Mouse (Mus musculus) heart, embryonic 15.5 days (tissue): Measurements from ENCODE around the gene Gm16503. TPM values are rescaled to one million over a fixed set of nuclear protein-coding genes. Genes with fewer than 3 reads are reported as not detected.
"Not testable (repeated sequence)": the region's sequence is repeated elsewhere in the genome, so short reads cannot be mapped to it uniquely, and the experiment has no call there.

ENCODE experiments used
- ATAC-seq: fragments of 200-750 bp; cut with Nextera tagmentation; replicated peaks from 2 replicates; pipeline ENCODE4 v1.8.0; 2017; ENCODE audit warnings: low read depth, moderate TSS enrichment; ENCODE audit not compliant: insufficient number of reproducible peaks, insufficient read depth, low FRiP score
- H3K27ac ChIP-seq: fragments of 300-500 bp; sonication (generic); 2 replicates; pipeline ENCODE4 v1.5.1; 2015; ENCODE audit warnings: mild to moderate bottlenecking, inconsistent platforms
- H3K27me3 ChIP-seq: fragments of 300-500 bp; sonication (generic); 2 replicates; pipeline ENCODE4 v1.6.1; 2015; ENCODE audit warnings: inconsistent platforms
- H3K36me3 ChIP-seq: fragments of 300-500 bp; sonication (generic); 2 replicates; pipeline ENCODE4 v1.6.1; 2015; ENCODE audit warnings: mild to moderate bottlenecking, inconsistent platforms
- H3K4me1 ChIP-seq: fragments of 300-500 bp; sonication (generic); replicated peaks from 2 replicates; pipeline ENCODE4 v1.6.1; 2015; ENCODE audit warnings: inconsistent platforms
- H3K4me2 ChIP-seq: fragments of 300-500 bp; sonication (generic); 2 replicates; pipeline ENCODE4 v1.6.1; 2015; ENCODE audit warnings: inconsistent platforms, mild to moderate bottlenecking, moderate library complexity
- H3K4me3 ChIP-seq: fragments of 300-500 bp; sonication (generic); 2 replicates; pipeline ENCODE4 v1.5.1; 2015; ENCODE audit warnings: mild to moderate bottlenecking, inconsistent platforms
- H3K9ac ChIP-seq: fragments of 300-500 bp; sonication (generic); 2 replicates; pipeline ENCODE4 v1.6.1; 2015; ENCODE audit warnings: mild to moderate bottlenecking, inconsistent platforms
- H3K9me3 ChIP-seq: fragments of 300-500 bp; sonication (generic); replicated peaks from 2 replicates; pipeline ENCODE4 v1.6.1; 2016; ENCODE audit warnings: inconsistent platforms
- WGBS: fragments of 180-500 bp; shearing (Covaris S2); methylation state at CpG from one replicate; pipeline ENCODE4 v1.1.7; 2015; ENCODE audit warnings: mixed read lengths; 5-methylcytosine and 5-hydroxymethylcytosine counted together
- polyA plus RNA-seq: library from polyadenylated mRNA; unstranded; fragments of >200 nt; fragmentation: Nextera tagmentation; extraction: Ambion mirVana; gene quantifications from 2 replicates; pipeline ENCODE4 v1.2.1, GENCODE M21; 2015

The Gm16503 gene
- 0.09 and 0.15 TPM in 2 replicates for polyA plus RNA-seq

DNA sequence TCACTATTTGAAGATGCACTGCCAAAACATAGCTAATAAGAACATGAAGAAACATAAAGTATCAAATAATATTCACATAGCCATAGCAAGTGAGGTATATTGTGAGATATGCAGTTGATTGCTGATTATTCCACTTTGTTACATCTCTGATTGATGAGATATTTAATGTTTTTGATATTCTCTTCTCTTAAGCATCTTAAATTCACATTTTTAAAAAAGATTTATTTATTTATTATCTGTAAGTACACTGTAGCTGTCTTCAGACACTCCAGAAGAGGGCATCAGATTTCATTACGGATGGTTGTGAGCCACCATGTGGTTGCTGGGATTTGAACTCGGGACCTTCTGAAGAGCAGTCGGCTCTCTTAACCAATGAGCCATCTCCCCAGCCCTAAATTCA lies at the start of gene Gm16503:
Gene Gm16503, plus strand, starts transcription at position 301 of the 400 bp plus-strand sequence.
- H3K27me3 ChIP-seq, H3K36me3 ChIP-seq, H3K4me2 ChIP-seq, H3K9ac ChIP-seq, ATAC-seq, H3K4me3 ChIP-seq, H3K4me1 ChIP-seq, H3K27ac ChIP-seq: not testable (repeated sequence)
- 75% methylated on average over 3 of the region's 3 CpGs for WGBS
- H3K9me3 ChIP-seq = peaks cover 27% of the 10 kb centered on the region

DNA sequence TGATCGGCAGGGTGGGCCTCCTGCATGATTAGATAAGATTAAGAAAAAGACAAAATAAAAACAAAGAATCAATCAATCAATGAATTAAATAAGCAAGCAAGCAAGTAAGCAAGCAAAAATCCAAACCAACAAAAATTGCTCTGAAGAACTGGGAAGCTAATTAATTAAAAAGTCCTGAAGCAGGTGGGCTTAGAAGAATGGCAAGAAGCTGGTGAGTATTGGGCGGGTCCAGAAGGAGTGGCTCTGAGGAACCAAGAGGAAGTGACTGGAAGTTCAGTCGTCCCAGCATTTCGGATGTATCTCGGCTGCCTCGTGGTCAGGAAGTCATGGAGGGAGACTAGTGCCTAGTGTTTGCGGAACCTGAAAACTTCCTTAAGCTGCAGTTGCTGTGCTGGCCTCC lies 47.9 kb upstream of the Gm16503 start, which contains the start of gene Zfp982:
Gene Zfp982, plus strand, starts transcription at position 301 of the 400 bp plus-strand sequence.
- peaks cover 18% of the 10 kb centered on the region for H3K9me3 ChIP-seq
- ATAC-seq, H3K27me3 ChIP-seq, H3K4me2 ChIP-seq, H3K4me3 ChIP-seq, H3K4me1 ChIP-seq, H3K27ac ChIP-seq, H3K9ac ChIP-seq, H3K36me3 ChIP-seq: not testable (repeated sequence)
- 70% methylated on average over 7 of the region's 7 CpGs for WGBS

DNA sequence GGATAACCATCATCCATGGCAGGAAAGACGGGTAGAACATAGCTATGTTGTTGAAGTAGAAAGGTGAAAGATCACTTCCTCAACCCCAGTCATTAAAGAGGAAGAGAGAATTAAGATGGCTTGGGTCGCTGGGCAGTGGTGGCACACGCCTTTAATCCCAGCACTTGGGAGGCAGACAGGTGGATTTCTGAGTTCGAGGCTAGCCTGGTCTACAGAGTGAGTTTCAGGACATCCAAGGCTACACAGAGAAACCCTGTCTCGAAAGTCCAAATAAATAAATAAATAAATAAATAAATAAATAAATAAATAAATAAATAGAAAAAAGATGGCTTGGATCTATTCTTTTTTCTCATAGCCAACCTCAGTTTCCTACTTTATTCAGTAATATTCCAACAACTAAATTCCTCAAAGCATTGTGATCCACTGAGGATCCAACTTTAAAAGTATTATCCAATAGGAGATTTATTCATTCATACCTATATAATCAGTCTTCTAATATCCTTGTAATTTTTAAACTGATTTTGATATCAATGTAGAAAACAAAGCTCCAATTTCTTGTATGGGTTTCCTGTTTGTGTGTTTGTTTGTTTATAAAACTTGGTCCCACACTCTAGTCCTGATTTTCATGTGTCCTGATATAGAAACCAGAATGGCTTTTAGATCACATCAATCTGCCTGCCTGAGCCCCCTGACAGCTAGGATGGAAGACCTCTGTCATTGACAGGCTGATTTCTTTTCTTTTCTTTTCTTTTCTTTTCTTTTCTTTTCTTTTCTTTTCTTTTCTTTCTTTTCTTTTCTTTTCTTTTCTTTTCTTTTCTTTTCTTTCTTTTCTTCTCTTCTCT lies 41.0 kb upstream of the Gm16503 start:
- WGBS = 81% methylated on average over 5 of the region's 5 CpGs
- not testable (repeated sequence) for H3K27me3 ChIP-seq, H3K4me1 ChIP-seq, ATAC-seq, H3K4me2 ChIP-seq, H3K27ac ChIP-seq, H3K9ac ChIP-seq, H3K36me3 ChIP-seq, H3K9me3 ChIP-seq, H3K4me3 ChIP-seq

DNA sequence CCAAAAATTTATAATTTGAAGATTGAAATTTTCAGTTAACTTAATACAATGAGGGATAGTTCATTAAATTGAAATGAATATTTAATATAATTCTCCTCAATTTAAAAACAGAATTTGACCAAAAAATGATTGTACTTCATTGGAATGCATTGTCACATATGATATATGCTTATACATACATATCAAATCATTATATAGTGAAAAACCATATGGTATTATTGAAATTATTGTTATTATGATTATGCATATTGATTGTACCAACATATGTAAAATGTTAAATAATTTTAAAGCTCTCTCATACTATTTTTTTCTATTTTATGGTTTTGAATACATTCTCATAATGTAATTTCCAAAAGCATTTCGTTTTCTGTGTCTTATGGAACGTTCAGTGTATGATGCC lies 30.8 kb upstream of the Gm16503 start:
- Histone ChIP-seq H3K4me1 (no peaks in the 10 kb centered on the region), H3K36me3 (peaks cover 14% of the 10 kb centered on the region), H3K4me2 (no peak overlapping the region), H3K9me3 (peaks cover 22% of the 10 kb centered on the region), H3K27ac (no peak overlapping the region), H3K4me3 (no peak overlapping the region), H3K27me3 (no peaks in the 10 kb centered on the region), H3K9ac (no peak overlapping the region)
- no peak for ATAC-seq
- 79% methylated on average over 2 of the region's 2 CpGs for WGBS

DNA sequence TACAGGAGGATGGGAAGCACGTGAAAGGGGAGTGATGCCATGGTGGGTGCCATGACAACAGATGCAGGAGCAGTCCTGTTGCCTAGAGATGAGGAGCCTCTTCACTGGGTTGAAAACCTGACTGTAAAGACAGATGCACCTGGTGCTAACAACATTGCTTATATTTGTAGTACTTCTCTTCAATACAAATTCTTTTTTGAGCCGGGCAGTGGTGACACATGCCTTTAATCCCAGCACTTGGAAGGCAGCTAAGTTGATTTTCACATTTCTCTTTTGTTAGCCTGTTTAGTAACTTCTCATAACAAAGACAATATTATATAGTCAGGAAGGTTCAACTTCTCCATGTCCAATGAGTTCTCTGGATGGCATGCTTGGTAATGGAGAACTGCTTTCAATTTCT lies 21.0 kb upstream of the Gm16503 start:
- Histone ChIP-seq H3K9me3 (peaks cover 59% of the 10 kb centered on the region), H3K36me3 (0 out of 2 replicates have a peak, but pooled peaks cover 6% of the 10 kb centered on the region), H3K4me2 (no peak overlapping the region), H3K9ac (no peak overlapping the region), H3K4me3 (no peak overlapping the region), H3K27ac (no peak overlapping the region), H3K4me1 (no peaks in the 10 kb centered on the region), H3K27me3 (no peaks in the 10 kb centered on the region)
- WGBS = 63% methylated on average over 2 of the region's 2 CpGs
- ATAC-seq = peak; percentile 28; the same call in 1 of the 2 replicates

DNA sequence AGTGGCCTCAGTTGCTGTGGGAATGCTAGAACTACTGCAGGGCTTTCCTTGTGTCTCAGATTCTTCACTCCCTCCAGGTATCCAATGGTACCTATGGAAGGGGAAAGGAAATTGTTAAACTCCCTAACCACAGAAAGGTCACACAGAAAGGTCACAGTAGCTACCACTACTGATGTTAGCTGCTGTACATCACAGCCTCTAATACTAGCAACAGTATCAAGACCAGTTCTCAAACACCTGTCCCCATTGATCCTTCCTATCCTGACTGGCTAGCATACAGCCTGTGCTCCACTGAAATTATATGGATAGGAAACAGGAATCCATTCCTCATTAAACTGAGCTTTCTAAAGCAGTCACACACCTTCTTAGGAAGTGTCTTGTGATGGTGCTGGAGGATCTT lies 19.9 kb upstream of the Gm16503 start:
- H3K4me2 ChIP-seq = no peak overlapping the region
- H3K27me3 ChIP-seq = no peaks in the 10 kb centered on the region
- H3K36me3 ChIP-seq = 0 out of 2 replicates have a peak, but pooled peaks cover 6% of the 10 kb centered on the region
- H3K27ac ChIP-seq = no peak overlapping the region
- peaks cover 53% of the 10 kb centered on the region for H3K9me3 ChIP-seq
- H3K4me3 ChIP-seq = no peak overlapping the region
- no peaks in the 10 kb centered on the region for H3K4me1 ChIP-seq
- ATAC-seq = no peak
- H3K9ac ChIP-seq = no peak overlapping the region

DNA sequence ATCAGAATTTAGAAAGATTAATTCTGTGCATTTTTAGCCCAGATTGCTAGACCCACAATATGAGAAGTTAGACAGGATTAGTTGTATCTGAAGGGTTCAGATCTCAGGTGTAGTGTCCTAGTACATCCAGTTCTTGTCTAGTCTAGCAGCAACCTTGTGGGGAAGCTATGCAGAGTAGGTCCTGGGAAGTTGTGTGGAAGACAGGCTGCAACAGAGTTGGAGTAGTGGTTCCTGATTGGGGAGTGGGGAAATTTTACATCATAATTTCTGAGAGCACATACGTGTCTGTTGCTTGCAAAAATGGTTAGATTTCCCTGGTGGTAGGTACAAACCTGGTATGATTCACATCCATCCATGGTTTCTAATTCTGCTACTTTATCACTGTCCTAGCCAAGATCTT lies 14.9 kb upstream of the Gm16503 start:
- Histone ChIP-seq H3K9ac (no peak overlapping the region), H3K27me3 (no peaks in the 10 kb centered on the region), H3K27ac (no peak overlapping the region), H3K9me3 (peaks cover 42% of the 10 kb centered on the region), H3K4me2 (no peak overlapping the region), H3K4me1 (no peaks in the 10 kb centered on the region), H3K36me3 (no peaks in the 10 kb centered on the region), H3K4me3 (no peak overlapping the region)
- no peak for ATAC-seq
- WGBS = 62% methylated on average over 1 of the region's 1 CpGs

DNA sequence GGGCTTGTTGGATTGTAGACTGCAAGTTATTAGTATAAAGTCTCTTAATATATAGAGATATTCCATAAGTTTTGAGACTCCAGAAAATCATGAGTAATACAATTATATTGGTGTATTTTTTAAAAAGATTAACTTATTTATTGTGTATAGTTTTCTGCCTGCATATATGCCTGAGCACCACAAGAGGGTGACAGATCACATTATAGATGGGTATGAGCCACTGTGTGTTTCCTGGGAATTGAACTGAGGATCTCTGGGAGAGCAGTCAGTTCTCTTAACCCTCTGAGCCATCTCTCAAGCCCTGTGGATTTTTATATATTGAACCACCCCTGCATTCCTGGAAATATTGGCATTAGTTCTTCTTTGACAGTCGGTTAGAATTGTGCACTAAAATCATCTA lies 9.7 kb upstream of the Gm16503 start:
- Histone ChIP-seq H3K27ac (no peak overlapping the region), H3K36me3 (no peaks in the 10 kb centered on the region), H3K9me3 (peaks cover 33% of the 10 kb centered on the region), H3K4me3 (no peak overlapping the region), H3K4me2 (no peak overlapping the region), H3K27me3 (no peaks in the 10 kb centered on the region), H3K9ac (no peak overlapping the region), H3K4me1 (no peaks in the 10 kb centered on the region)
- WGBS = 79% methylated on average over 1 of the region's 1 CpGs
- ATAC-seq = no peak

DNA sequence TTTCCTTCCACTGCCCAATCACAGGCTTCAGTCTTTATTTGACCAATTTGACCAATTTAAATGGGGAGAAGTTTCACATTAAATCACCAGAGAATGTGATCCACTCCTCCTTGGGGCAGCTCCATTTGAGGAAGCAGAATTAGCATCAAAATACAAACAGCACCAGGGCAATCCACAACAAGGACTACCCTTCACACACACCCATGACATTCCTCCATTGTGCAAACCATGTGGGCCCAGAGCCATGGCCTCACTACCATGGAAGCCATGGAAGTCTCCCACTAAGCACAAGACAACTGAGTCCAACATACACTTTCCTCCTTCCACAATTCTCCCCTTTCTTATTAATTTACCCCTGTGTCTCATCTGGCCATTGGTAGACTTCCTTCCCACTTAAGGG lies 4.1 kb upstream of the Gm16503 start:
- H3K4me3 ChIP-seq, H3K4me2 ChIP-seq, H3K9ac ChIP-seq, ATAC-seq, H3K27me3 ChIP-seq, H3K36me3 ChIP-seq, H3K27ac ChIP-seq, H3K4me1 ChIP-seq: not testable (repeated sequence)
- peaks cover 25% of the 10 kb centered on the region for H3K9me3 ChIP-seq

DNA sequence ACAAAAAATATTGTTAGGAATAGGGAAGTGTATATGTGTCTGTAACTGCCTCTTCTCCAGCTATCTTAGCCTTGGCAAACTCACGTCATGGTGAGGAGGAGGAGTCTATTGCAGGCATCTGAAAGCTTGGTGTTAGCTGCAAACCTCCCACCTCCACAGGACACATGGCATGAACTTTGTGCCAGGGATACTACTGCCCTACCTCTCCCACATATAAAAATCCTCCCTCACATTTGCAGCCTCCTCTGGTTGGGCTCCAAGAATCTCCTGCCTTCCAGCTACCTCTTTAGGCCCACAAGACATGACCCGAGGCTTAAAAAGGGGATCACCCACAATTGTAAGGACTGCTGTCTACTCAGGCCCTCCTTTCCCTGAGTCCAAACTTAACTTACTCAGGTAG lies 2.3 kb upstream of the Gm16503 start:
- Histone ChIP-seq H3K4me2 (no peak overlapping the region), H3K27me3 (no peaks in the 10 kb centered on the region), H3K36me3 (no peaks in the 10 kb centered on the region), H3K9me3 (peaks cover 31% of the 10 kb centered on the region), H3K4me1 (no peaks in the 10 kb centered on the region), H3K9ac (no peak overlapping the region), H3K4me3 (no peak overlapping the region), H3K27ac (no peak overlapping the region)
- 68% methylated on average over 2 of the region's 2 CpGs for WGBS
- ATAC-seq = no peak

DNA sequence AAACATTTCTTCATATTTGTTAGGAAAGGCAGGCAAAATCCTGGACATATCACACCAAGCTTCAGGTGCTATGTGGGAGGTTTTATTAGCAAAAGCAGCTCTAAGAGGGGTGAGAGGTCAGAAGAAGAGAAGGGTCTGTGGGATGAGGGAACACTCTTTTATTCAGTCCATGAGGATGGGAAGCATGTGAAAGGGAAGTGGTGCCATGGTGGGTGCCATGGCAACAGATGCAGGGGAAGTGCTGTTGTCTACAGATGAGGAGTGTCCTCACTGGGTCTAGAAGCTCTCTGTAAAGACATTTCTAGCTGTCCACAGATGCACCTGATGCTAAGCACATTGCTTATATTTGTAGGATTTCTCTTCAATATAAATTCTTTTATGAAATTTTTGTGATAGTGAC lies 1.1 kb downstream of the Gm16503 start:
- Histone ChIP-seq H3K4me3 (no peak overlapping the region), H3K4me2 (no peak overlapping the region), H3K9me3 (peaks cover 21% of the 10 kb centered on the region), H3K4me1 (no peaks in the 10 kb centered on the region), H3K36me3 (no peaks in the 10 kb centered on the region), H3K27ac (no peak overlapping the region), H3K9ac (no peak overlapping the region), H3K27me3 (no peaks in the 10 kb centered on the region)
- ATAC-seq = no peak

DNA sequence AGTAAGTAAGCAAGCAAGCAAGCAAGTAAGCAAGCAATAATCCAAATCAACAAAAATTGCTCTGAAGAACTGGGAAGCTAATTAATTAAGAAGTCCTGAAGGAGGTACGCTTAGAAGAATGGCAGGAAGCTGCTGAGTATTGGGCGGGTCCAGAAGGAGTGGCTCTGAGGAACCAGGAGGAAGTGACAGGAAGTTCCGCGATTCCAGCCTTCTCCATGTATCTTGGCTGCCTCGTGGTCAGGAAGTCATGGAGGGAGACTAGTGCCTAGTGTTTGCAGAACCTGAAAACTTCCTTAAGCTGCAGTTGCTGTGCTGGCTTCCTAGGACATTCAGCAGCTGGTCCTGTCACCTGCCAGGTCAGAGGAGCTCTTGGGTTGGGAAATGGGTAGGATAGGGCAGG lies 13.1 kb downstream of the Gm16503 start, which contains the start of gene Zfp985:
Gene Zfp985, plus strand, starts transcription at position 207 of the 400 bp plus-strand sequence.
- not testable (repeated sequence) for ATAC-seq, H3K27ac ChIP-seq, H3K27me3 ChIP-seq, H3K4me2 ChIP-seq, H3K36me3 ChIP-seq, H3K9me3 ChIP-seq, H3K4me3 ChIP-seq, H3K9ac ChIP-seq, H3K4me1 ChIP-seq
- 66% methylated on average over 5 of the region's 5 CpGs for WGBS
